Comparison of ENCODE assay signal across 25 mouse cellular contexts in the genomic region with DNA sequence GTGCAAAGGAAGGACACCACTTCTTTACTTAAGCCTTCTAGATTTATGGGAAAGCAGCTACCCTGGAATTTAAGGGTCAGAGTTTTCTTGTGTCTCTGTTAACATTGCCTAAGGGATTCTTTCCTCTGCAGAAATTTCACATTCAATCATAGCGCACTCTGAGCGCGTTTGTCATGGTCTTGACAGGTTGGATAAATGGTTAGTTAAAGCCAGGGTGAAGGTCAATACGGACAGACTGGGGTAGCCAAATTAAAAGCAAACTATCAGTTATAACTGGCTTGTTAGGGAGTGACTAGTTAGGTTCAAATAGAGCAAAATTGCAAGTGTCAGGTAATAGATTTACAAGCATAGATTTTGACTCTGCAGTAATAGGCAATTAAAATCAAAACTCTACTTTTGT.
A peak's percentile ranks its signal among the peaks of the same experiment; 100 is the strongest.
DNase-seq lines count a peak whose midpoint lies in the region; ATAC-seq lines count a peak whose summit lies in the region.
"Had no signal": no experiment of that assay in that cellular context is flagged by ENCODE, and none has a peak within 500 bp of the region (broad histone marks: within the 10 kb centered on the region; RNA-seq: fewer than 3 reads in every experiment).

No protein-coding gene starts in this region.

- H3K4me3 ChIP-seq in embryonic facial prominence, embryonic 11.5 days (ENCODE audit: low read depth, low read length) = no peak overlapping the region
- no peak overlapping the region for H3K4me3 ChIP-seq in embryonic facial prominence, embryonic 10.5 days
- no peak overlapping the region for H3K4me3 ChIP-seq in midbrain, embryonic 15.5 days
- H3K4me3 ChIP-seq in midbrain, embryonic 13.5 days (replicated peaks) = no peak overlapping the region
- no peak overlapping the region for H3K4me3 ChIP-seq in neural tube, embryonic 11.5 days (ENCODE audit: low read depth, low read length)
- H3K4me3 ChIP-seq: embryonic facial prominence, embryonic 15.5 days; forebrain, embryonic 10.5 days; hindbrain, embryonic 15.5 days; limb, embryonic 13.5 days; liver, embryonic 13.5 days; lung, embryonic 15.5 days; neural tube, embryonic 13.5 days had no signal

- H3K9ac ChIP-seq in embryonic facial prominence, embryonic 11.5 days (replicated peaks; ENCODE audit: low read length) = no peak overlapping the region
- H3K9ac ChIP-seq in midbrain, embryonic 15.5 days = no peak overlapping the region
- H3K9ac ChIP-seq in midbrain, embryonic 13.5 days (replicated peaks) = no peak overlapping the region
- H3K9ac ChIP-seq in neural tube, embryonic 11.5 days (ENCODE audit: low read length) = no peak overlapping the region
- H3K9ac ChIP-seq: embryonic facial prominence, embryonic 15.5 days; forebrain, postnatal 0 days; hindbrain, embryonic 15.5 days; limb, embryonic 13.5 days; liver, embryonic 13.5 days; lung, embryonic 15.5 days; neural tube, embryonic 13.5 days had no signal

- intact Hi-C loops in left cerebral cortex, postnatal 4 days (cut with DNase I) = no loop called here

- peak; percentile 26 for DNase-seq in embryonic facial prominence, embryonic 11.5 days (ENCODE audit: low spot score)
- DNase-seq in embryonic facial prominence, embryonic 10.5 days (ENCODE audit: low spot score) = no peak
- DNase-seq in embryo, embryonic 11.5 days (ENCODE audit: low read depth, low spot score) = peak; percentile 31
- peak; percentile 20 for DNase-seq in neural tube, embryonic 11.5 days (ENCODE audit: low spot score)
- DNase-seq in left cerebral cortex, postnatal 4 days = no peak
- DNase-seq in ovary, postnatal 14 days (ENCODE audit: low spot score) = no peak
- DNase-seq: adrenal gland, postnatal 14 days; cerebellum, adult 11-12 months; cerebellum, postnatal 25 days; forebrain, postnatal 0 days; kidney, adult 11 months; kidney, postnatal 25 days; liver, embryonic 13.5 days; lung, postnatal 4 days; thymus, postnatal 14 days had no signal

- ATAC-seq in embryonic facial prominence, embryonic 11.5 days (replicated peaks; ENCODE audit: insufficient number of reproducible peaks, low FRiP score, low TSS enrichment, low read depth) = no peak
- 0 out of 2 replicates have a peak, but pooled peaks have one; percentile 50 for ATAC-seq in midbrain, embryonic 15.5 days (replicated peaks)
- no peak for ATAC-seq in midbrain, embryonic 13.5 days
- ATAC-seq in neural tube, embryonic 11.5 days (ENCODE audit: insufficient read depth, low FRiP score, low TSS enrichment) = peak; percentile 40; the same call in 1 of the 2 replicates
- ATAC-seq: activated CD4-positive, CD25-positive, alpha-beta regulatory T cell, adult 4 months; forebrain, postnatal 0 days had no signal

- WGBS in embryonic facial prominence, embryonic 11.5 days = 42% methylated on average over 4 of the region's 4 CpGs
- 30% methylated on average over 4 of the region's 4 CpGs for WGBS in embryonic facial prominence, embryonic 10.5 days
- 57% methylated on average over 4 of the region's 4 CpGs for WGBS in midbrain, embryonic 15.5 days
- WGBS in midbrain, embryonic 13.5 days = 49% methylated on average over 4 of the region's 4 CpGs
- 13% methylated on average over 4 of the region's 4 CpGs for WGBS in neural tube, embryonic 11.5 days

- no peaks in the 10 kb centered on the region for H3K4me1 ChIP-seq in embryonic facial prominence, embryonic 11.5 days (ENCODE audit: control insufficient read depth, insufficient read depth, low read length)
- peaks cover 13% of the 10 kb centered on the region; the same call in 1 of the 2 replicates for H3K4me1 ChIP-seq in embryonic facial prominence, embryonic 10.5 days
- H3K4me1 ChIP-seq in midbrain, embryonic 15.5 days = no peaks in the 10 kb centered on the region
- 0 out of 2 replicates have a peak, but pooled peaks cover 3% of the 10 kb centered on the region for H3K4me1 ChIP-seq in midbrain, embryonic 13.5 days (replicated peaks)
- no peaks in the 10 kb centered on the region for H3K4me1 ChIP-seq in neural tube, embryonic 11.5 days (ENCODE audit: control insufficient read depth, insufficient read depth, low read length)
- H3K4me1 ChIP-seq: embryonic facial prominence, embryonic 15.5 days; hindbrain, embryonic 15.5 days; limb, embryonic 13.5 days; liver, embryonic 13.5 days; lung, embryonic 15.5 days had no signal

- no peak overlapping the region for H3K4me2 ChIP-seq in embryonic facial prominence, embryonic 11.5 days (ENCODE audit: low read depth, low read length)
- no peak overlapping the region for H3K4me2 ChIP-seq in midbrain, embryonic 15.5 days
- no peak overlapping the region for H3K4me2 ChIP-seq in midbrain, embryonic 13.5 days (replicated peaks)
- no peak overlapping the region for H3K4me2 ChIP-seq in neural tube, embryonic 11.5 days (ENCODE audit: low read depth)
- H3K4me2 ChIP-seq: embryonic facial prominence, embryonic 15.5 days; hindbrain, embryonic 15.5 days; limb, embryonic 13.5 days; liver, embryonic 13.5 days; lung, embryonic 15.5 days; neural tube, embryonic 13.5 days had no signal

- H3K27ac ChIP-seq in embryonic facial prominence, embryonic 11.5 days (replicated peaks; ENCODE audit: low read depth, low read length) = no peak overlapping the region
- no peak overlapping the region for H3K27ac ChIP-seq in embryonic facial prominence, embryonic 10.5 days (replicated peaks)
- H3K27ac ChIP-seq in midbrain, embryonic 15.5 days = no peak overlapping the region
- no peak overlapping the region for H3K27ac ChIP-seq in midbrain, embryonic 13.5 days
- no peak overlapping the region for H3K27ac ChIP-seq in neural tube, embryonic 11.5 days (ENCODE audit: low read depth, low read length)
- H3K27ac ChIP-seq: embryonic facial prominence, embryonic 15.5 days; forebrain, embryonic 10.5 days; hindbrain, embryonic 15.5 days; limb, embryonic 13.5 days; liver, embryonic 13.5 days; lung, embryonic 15.5 days; neural tube, embryonic 13.5 days had no signal

- H3K27me3 ChIP-seq in embryonic facial prominence, embryonic 11.5 days (ENCODE audit: control insufficient read depth, insufficient read depth, low read length) = no peaks in the 10 kb centered on the region
- no peaks in the 10 kb centered on the region for H3K27me3 ChIP-seq in embryonic facial prominence, embryonic 10.5 days (replicated peaks; ENCODE audit: low read depth, poor library complexity, severe bottlenecking)
- H3K27me3 ChIP-seq in midbrain, embryonic 15.5 days (replicated peaks) = no peaks in the 10 kb centered on the region
- H3K27me3 ChIP-seq in midbrain, embryonic 13.5 days = no peaks in the 10 kb centered on the region
- H3K27me3 ChIP-seq in neural tube, embryonic 11.5 days (ENCODE audit: control insufficient read depth, insufficient read depth, low read length) = no peaks in the 10 kb centered on the region
- H3K27me3 ChIP-seq: embryonic facial prominence, embryonic 15.5 days; hindbrain, embryonic 15.5 days; limb, embryonic 13.5 days; liver, embryonic 13.5 days; lung, embryonic 15.5 days; neural tube, embryonic 13.5 days had no signal

- no peaks in the 10 kb centered on the region for H3K9me3 ChIP-seq in embryonic facial prominence, embryonic 11.5 days (replicated peaks; ENCODE audit: control insufficient read depth, low read length)
- H3K9me3 ChIP-seq in embryonic facial prominence, embryonic 10.5 days = no peaks in the 10 kb centered on the region
- no peaks in the 10 kb centered on the region for H3K9me3 ChIP-seq in midbrain, embryonic 15.5 days
- no peaks in the 10 kb centered on the region for H3K9me3 ChIP-seq in midbrain, embryonic 13.5 days
- H3K9me3 ChIP-seq in neural tube, embryonic 11.5 days (ENCODE audit: control insufficient read depth, low read length) = no peaks in the 10 kb centered on the region
- H3K9me3 ChIP-seq: embryonic facial prominence, embryonic 15.5 days; forebrain, embryonic 10.5 days; hindbrain, embryonic 15.5 days; limb, embryonic 13.5 days; liver, embryonic 13.5 days; lung, embryonic 15.5 days; neural tube, embryonic 13.5 days had no signal

- H3K36me3 ChIP-seq in embryonic facial prominence, embryonic 11.5 days (replicated peaks; ENCODE audit: control insufficient read depth, insufficient read depth, low read depth, low read length) = no peaks in the 10 kb centered on the region
- no peaks in the 10 kb centered on the region for H3K36me3 ChIP-seq in embryonic facial prominence, embryonic 10.5 days (replicated peaks)
- H3K36me3 ChIP-seq in midbrain, embryonic 15.5 days (replicated peaks) = no peaks in the 10 kb centered on the region
- no peaks in the 10 kb centered on the region for H3K36me3 ChIP-seq in midbrain, embryonic 13.5 days
- H3K36me3 ChIP-seq in neural tube, embryonic 11.5 days (ENCODE audit: control insufficient read depth, insufficient read depth, low read length) = no peaks in the 10 kb centered on the region
- H3K36me3 ChIP-seq: embryonic facial prominence, embryonic 15.5 days; forebrain, embryonic 10.5 days; G1E; hindbrain, embryonic 15.5 days; limb, embryonic 13.5 days; liver, embryonic 13.5 days; lung, embryonic 15.5 days; neural tube, embryonic 13.5 days had no signal

Comparison
In these comparisons a context has a peak if more than half of its experiments do, and no peak if none do; other contexts are left out.
1. ATAC-seq: peak in midbrain, embryonic 15.5 days (single experiment) and neural tube, embryonic 11.5 days (single experiment); none in embryonic facial prominence, embryonic 11.5 days (single experiment) and midbrain, embryonic 13.5 days (single experiment).
2. DNase-seq: peak in embryonic facial prominence, embryonic 11.5 days (single experiment), embryo, embryonic 11.5 days (single experiment) and neural tube, embryonic 11.5 days (single experiment); none in embryonic facial prominence, embryonic 10.5 days (single experiment), left cerebral cortex, postnatal 4 days (single experiment) and ovary, postnatal 14 days (single experiment).